Mouse (Mus musculus) G1E (cell line): ENCODE results near the gene Camkk1.

Experiments used
- CTCF ChIP-seq: IDR thresholded peaks from 2 replicates; pipeline ENCODE4 v1.5.1; 2012; ENCODE audit warnings: low read depth, low read length, inconsistent platforms, mixed read lengths
- GATA1 ChIP-seq: IDR thresholded peaks from 2 replicates; pipeline ENCODE4 v1.6.1; 2012; ENCODE audit warnings: borderline replicate concordance, low read length, inconsistent platforms, mixed read lengths
- POLR2AphosphoS5 ChIP-seq: IDR thresholded peaks from 2 replicates; pipeline ENCODE4 v1.6.1; 2012; ENCODE audit warnings: low read depth, low read length, inconsistent platforms; ENCODE audit not compliant: insufficient replicate concordance
- TAL1 ChIP-seq: conservative IDR thresholded peaks from 2 replicates; pipeline ENCODE4 v1.6.1; 2012; ENCODE audit warnings: low read depth, low read length, inconsistent platforms, mixed read lengths

- TF ChIP-seq CTCF (no peak), TAL1 (no peak), GATA1 (no peak), POLR2AphosphoS5 (no peak)
These were observed 4.8 kb upstream of the Camkk1 start for GRCm38 (mm10) chr11:73013981-73014380.
